Mouse (Mus musculus) liver, embryonic 16.5 days (tissue): Measurements from ENCODE around the gene Fem1a. TPM values are rescaled to one million over a fixed set of nuclear protein-coding genes. Genes with fewer than 3 reads are reported as not detected.

ENCODE experiments used
- ATAC-seq: fragments of 200-750 bp; cut with Nextera tagmentation; 2 replicates; pipeline ENCODE4 v1.8.0; 2017; ENCODE audit warnings: low read depth, mild to moderate bottlenecking, moderate number of reproducible peaks, moderate library complexity
- H3K27ac ChIP-seq: fragments of 300-500 bp; sonication (generic); 2 replicates; pipeline ENCODE4 v1.5.1; 2014; ENCODE audit warnings: mild to moderate bottlenecking, low read length
- H3K27me3 ChIP-seq: fragments of 300-500 bp; sonication (generic); 2 replicates; pipeline ENCODE4 v1.6.1; 2014; ENCODE audit warnings: low read depth, low read length, mixed read lengths; ENCODE audit not compliant: control insufficient read depth, insufficient read depth
- H3K36me3 ChIP-seq: fragments of 300-500 bp; sonication (generic); 2 replicates; pipeline ENCODE4 v1.6.1; 2014; ENCODE audit warnings: mild to moderate bottlenecking; ENCODE audit not compliant: control insufficient read depth, insufficient read depth
- H3K4me1 ChIP-seq: fragments of 300-500 bp; sonication (generic); 2 replicates; pipeline ENCODE4 v1.6.1; 2014; ENCODE audit warnings: low read depth, low read length, mixed read lengths; ENCODE audit not compliant: control insufficient read depth
- H3K4me2 ChIP-seq: fragments of 300-500 bp; sonication (generic); 2 replicates; pipeline ENCODE4 v1.6.1; 2014; ENCODE audit warnings: low read depth, low read length, mixed read lengths
- H3K4me3 ChIP-seq: fragments of 300-500 bp; sonication (generic); 2 replicates; pipeline ENCODE4 v1.5.1; 2014; ENCODE audit warnings: low read depth, mild to moderate bottlenecking, low read length
- H3K9ac ChIP-seq: fragments of 300-500 bp; sonication (generic); 2 replicates; pipeline ENCODE4 v1.6.1; 2014; ENCODE audit warnings: low read depth, low read length
- H3K9me3 ChIP-seq: fragments of 300-500 bp; sonication (generic); replicated peaks from 2 replicates; pipeline ENCODE4 v1.6.1; 2016; ENCODE audit warnings: low read length; ENCODE audit not compliant: control insufficient read depth
- WGBS: fragments of 180-500 bp; shearing (Covaris S2); extraction: QIAGEN DNeasy Blood & Tissue Kit; methylation state at CpG from one replicate; pipeline ENCODE4 v1.1.7; 2014; ENCODE audit not compliant: insufficient replicate concordance; 5-methylcytosine and 5-hydroxymethylcytosine counted together
- polyA plus RNA-seq: library from polyadenylated mRNA; unstranded; fragments of >200 nt; fragmentation: Nextera tagmentation; extraction: Ambion mirVana; gene quantifications from 2 replicates; pipeline ENCODE4 v1.2.1, GENCODE M21; 2015

Gene Fem1a
- polyA plus RNA-seq, 1 experiment from 2014 or later: 5.7 TPM

GRCm38 (mm10) chr17:56278340-56278739, 21.7 kb downstream of the Fem1a start:
- Histone ChIP-seq H3K27me3 (no peaks in the 10 kb centered on the region), H3K4me2 (no peak overlapping the region), H3K36me3 (peaks cover 10% of the 10 kb centered on the region), H3K27ac (no peak overlapping the region), H3K9me3 (no peaks in the 10 kb centered on the region), H3K4me1 (peaks cover 47% of the 10 kb centered on the region), H3K4me3 (no peak overlapping the region), H3K9ac (peak overlapping the region; percentile 53; the same call in 1 of the 2 replicates)
- ATAC-seq: no peak
- 82% methylated on average over 5 of the region's 5 CpGs for WGBS

- peaks cover 12% of the 10 kb centered on the region for H3K36me3 ChIP-seq
- H3K4me2 ChIP-seq: no peak overlapping the region
- ATAC-seq: no peak
- no peaks in the 10 kb centered on the region for H3K9me3 ChIP-seq
- H3K4me1 ChIP-seq: peaks cover 38% of the 10 kb centered on the region
- H3K4me3 ChIP-seq: no peak overlapping the region
- H3K27me3 ChIP-seq: no peaks in the 10 kb centered on the region
- WGBS: 89% methylated on average over 12 of the region's 12 CpGs
- H3K27ac ChIP-seq: no peak overlapping the region
- H3K9ac ChIP-seq: no peak overlapping the region
These were observed 23.0 kb downstream of the Fem1a start for GRCm38 (mm10) chr17:56279481-56280155.

- Histone ChIP-seq H3K4me2 (no peak overlapping the region), H3K9me3 (no peaks in the 10 kb centered on the region), H3K36me3 (peaks cover 20% of the 10 kb centered on the region), H3K27ac (0 out of 2 replicates have a peak overlapping the region, but pooled peaks have one; percentile 6), H3K9ac (no peak overlapping the region), H3K27me3 (no peaks in the 10 kb centered on the region), H3K4me3 (no peak overlapping the region), H3K4me1 (peaks cover 30% of the 10 kb centered on the region)
- 61% methylated on average over 12 of the region's 12 CpGs for WGBS
- no peak for ATAC-seq
These were observed 24.6 kb downstream of the Fem1a start for GRCm38 (mm10) chr17:56281193-56281592.

- WGBS: 77% methylated on average over 4 of the region's 4 CpGs
- Histone ChIP-seq H3K27ac (no peak overlapping the region), H3K27me3 (no peaks in the 10 kb centered on the region), H3K4me1 (peaks cover 35% of the 10 kb centered on the region), H3K36me3 (peaks cover 20% of the 10 kb centered on the region), H3K4me2 (no peak overlapping the region), H3K9ac (no peak overlapping the region), H3K4me3 (no peak overlapping the region), H3K9me3 (no peaks in the 10 kb centered on the region)
- ATAC-seq: no peak
These were observed 26.2 kb downstream of the Fem1a start for GRCm38 (mm10) chr17:56282802-56283201.

- Histone ChIP-seq H3K9ac (no peak overlapping the region), H3K36me3 (peaks cover 20% of the 10 kb centered on the region), H3K4me3 (no peak overlapping the region), H3K4me1 (peaks cover 35% of the 10 kb centered on the region), H3K27me3 (no peaks in the 10 kb centered on the region), H3K4me2 (no peak overlapping the region), H3K27ac (no peak overlapping the region), H3K9me3 (no peaks in the 10 kb centered on the region)
- ATAC-seq: no peak
- 71% methylated on average over 8 of the region's 8 CpGs for WGBS
These were observed 26.7 kb downstream of the Fem1a start for GRCm38 (mm10) chr17:56283316-56283715.

GRCm38 (mm10) chr17:56285995-56286394, 29.4 kb downstream of the Fem1a start:
- H3K4me2 ChIP-seq: no peak overlapping the region
- H3K4me1 ChIP-seq: peaks cover 54% of the 10 kb centered on the region
- no peak for ATAC-seq
- no peaks in the 10 kb centered on the region for H3K27me3 ChIP-seq
- WGBS: 89% methylated on average over 11 of the region's 11 CpGs
- H3K9ac ChIP-seq: no peak overlapping the region
- no peaks in the 10 kb centered on the region for H3K9me3 ChIP-seq
- no peak overlapping the region for H3K27ac ChIP-seq
- H3K4me3 ChIP-seq: no peak overlapping the region
- H3K36me3 ChIP-seq: peaks cover 17% of the 10 kb centered on the region

GRCm38 (mm10) chr17:56287830-56288229, 31.2 kb downstream of the Fem1a start:
- Histone ChIP-seq H3K9ac (peak overlapping the region; percentile 57), H3K27me3 (no peaks in the 10 kb centered on the region), H3K4me3 (peak overlapping the region; percentile 42), H3K4me1 (peaks cover 60% of the 10 kb centered on the region), H3K36me3 (peaks cover 13% of the 10 kb centered on the region), H3K9me3 (no peaks in the 10 kb centered on the region), H3K27ac (peak overlapping the region; percentile 90), H3K4me2 (peak overlapping the region; percentile 54)
- WGBS: 32% methylated on average over 3 of the region's 3 CpGs
- peak; percentile 44 for ATAC-seq

- peaks cover 60% of the 10 kb centered on the region for H3K4me1 ChIP-seq
- WGBS: 20% methylated on average over 3 of the region's 3 CpGs
These were observed 32.3 kb downstream of the Fem1a start for GRCm38 (mm10) chr17:56288866-56289265.

More at GRCm38 (mm10) chr17:56288866-56289265, 32.3 kb downstream of the Fem1a start:
- Histone ChIP-seq H3K36me3 (peaks cover 9% of the 10 kb centered on the region), H3K4me3 (peak overlapping the region; percentile 56), H3K9me3 (no peaks in the 10 kb centered on the region), H3K27ac (peak overlapping the region; percentile 90), H3K9ac (peak overlapping the region; percentile 54), H3K4me2 (peak overlapping the region; percentile 70), H3K27me3 (no peaks in the 10 kb centered on the region)
- no peak for ATAC-seq
